Mouse (Mus musculus) G1E (cell line): ENCODE results near the gene Cope. TPM values are rescaled to one million over a fixed set of nuclear protein-coding genes. Genes with fewer than 3 reads are reported as not detected.

Source experiments
- ATAC-seq: 2 replicates; pipeline ENCODE4 v1.8.0; 2016; ENCODE audit warnings: mild to moderate bottlenecking; ENCODE audit not compliant: insufficient number of reproducible peaks, poor library complexity, low FRiP score, severe bottlenecking; ENCODE audit errors: extremely low read depth
- DNase-seq: peaks from one replicate; pipeline ENCODE4 v3.0.0; 2012; ENCODE audit warnings: low spot score
- H3K27me3 ChIP-seq: 2 replicates; pipeline ENCODE4 v1.6.1; 2012; ENCODE audit warnings: mild to moderate bottlenecking, low read length, inconsistent platforms; ENCODE audit not compliant: insufficient read depth
- H3K36me3 ChIP-seq: replicated peaks from 2 replicates; pipeline ENCODE3; 2012; ENCODE audit warnings: mild to moderate bottlenecking, inconsistent platforms
- H3K4me1 ChIP-seq: 2 replicates; pipeline ENCODE4 v1.6.1; 2012; ENCODE audit warnings: low read depth, low read length, inconsistent platforms, mixed read lengths; ENCODE audit not compliant: insufficient read depth
- H3K4me3 ChIP-seq: 2 replicates; pipeline ENCODE4 v1.5.1; 2012; ENCODE audit warnings: low read depth, mild to moderate bottlenecking, inconsistent platforms, low read length, moderate library complexity, mixed read lengths
- H3K9me3 ChIP-seq: replicated peaks from 2 replicates; pipeline ENCODE4 v1.6.1; 2012; ENCODE audit warnings: inconsistent platforms
- CTCF ChIP-seq: IDR thresholded peaks from 2 replicates; pipeline ENCODE4 v1.5.1; 2012; ENCODE audit warnings: low read depth, low read length, inconsistent platforms, mixed read lengths
- GATA1 ChIP-seq: IDR thresholded peaks from 2 replicates; pipeline ENCODE4 v1.6.1; 2012; ENCODE audit warnings: borderline replicate concordance, low read length, inconsistent platforms, mixed read lengths
- GATA2 ChIP-seq: IDR thresholded peaks from 2 replicates; pipeline ENCODE4 v1.6.1; 2012; ENCODE audit warnings: low read depth, low read length, inconsistent platforms, borderline replicate concordance
- POLR2AphosphoS5 ChIP-seq: IDR thresholded peaks from 2 replicates; pipeline ENCODE4 v1.6.1; 2012; ENCODE audit warnings: low read depth, low read length, inconsistent platforms; ENCODE audit not compliant: insufficient replicate concordance
- TAL1 ChIP-seq: conservative IDR thresholded peaks from 2 replicates; pipeline ENCODE4 v1.6.1; 2012; ENCODE audit warnings: low read depth, low read length, inconsistent platforms, mixed read lengths
- polyA plus RNA-seq: library from polyadenylated mRNA; stranded (reverse); fragments of >175 nt; gene quantifications from 2 replicates; pipeline ENCODE4 v1.2.3, GENCODE M21; 2012
- total RNA-seq, 2 experiments: library from RNA; stranded (forward) in 1 of 2; stranded (reverse) in 1 of 2; fragments of 200-1000 nt in 1 of 2; fragments of >200 nt in 1 of 2; fragmentation: Nextera tagmentation in 1 of 2; gene quantifications; 2 replicates each; pipeline ENCODE4 v1.2.3; 2014 to 2017

The Cope gene
- total and polyA plus RNA-seq, 3 experiments, result 78.3 to 358 (median 152) TPM

DNA sequence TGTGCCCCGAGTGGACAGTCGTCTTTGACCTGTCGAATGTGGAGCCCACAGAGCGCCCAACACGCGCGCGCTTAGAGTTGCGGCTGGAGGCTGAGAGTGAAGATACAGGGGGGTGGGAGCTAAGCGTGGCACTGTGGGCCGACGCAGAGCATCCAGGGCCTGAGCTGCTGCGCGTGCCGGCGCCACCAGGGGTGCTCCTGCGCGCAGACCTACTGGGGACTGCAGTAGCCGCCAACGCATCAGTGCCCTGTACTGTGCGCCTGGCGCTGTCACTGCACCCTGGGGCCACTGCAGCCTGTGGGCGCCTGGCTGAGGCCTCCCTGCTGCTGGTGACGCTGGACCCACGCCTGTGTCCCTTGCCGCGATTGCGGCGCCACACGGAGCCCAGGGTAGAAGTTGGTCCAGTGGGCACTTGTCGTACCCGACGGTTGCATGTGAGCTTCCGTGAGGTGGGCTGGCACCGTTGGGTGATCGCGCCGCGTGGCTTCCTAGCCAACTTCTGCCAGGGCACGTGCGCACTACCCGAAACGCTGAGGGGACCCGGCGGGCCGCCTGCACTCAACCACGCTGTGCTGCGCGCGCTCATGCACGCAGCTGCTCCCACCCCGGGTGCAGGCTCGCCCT, 28.5 kb downstream of the Cope start:
- TF ChIP-seq TAL1, result no peak
- TF ChIP-seq GATA2, result no peak
- no peak for TF ChIP-seq POLR2AphosphoS5
- TF ChIP-seq GATA1, result no peak
- TF ChIP-seq CTCF, result no peak
- H3K36me3 ChIP-seq, result peaks cover 64% of the 10 kb centered on the region
- peak overlapping the region; percentile 35; the same call in 1 of the 2 replicates for H3K4me3 ChIP-seq
- peaks cover 34% of the 10 kb centered on the region for H3K9me3 ChIP-seq
- peaks cover 25% of the 10 kb centered on the region for H3K4me1 ChIP-seq
- peaks cover 2% of the 10 kb centered on the region; the same call in 1 of the 2 replicates for H3K27me3 ChIP-seq
- DNase-seq (no peak), ATAC-seq (no peak)

DNA sequence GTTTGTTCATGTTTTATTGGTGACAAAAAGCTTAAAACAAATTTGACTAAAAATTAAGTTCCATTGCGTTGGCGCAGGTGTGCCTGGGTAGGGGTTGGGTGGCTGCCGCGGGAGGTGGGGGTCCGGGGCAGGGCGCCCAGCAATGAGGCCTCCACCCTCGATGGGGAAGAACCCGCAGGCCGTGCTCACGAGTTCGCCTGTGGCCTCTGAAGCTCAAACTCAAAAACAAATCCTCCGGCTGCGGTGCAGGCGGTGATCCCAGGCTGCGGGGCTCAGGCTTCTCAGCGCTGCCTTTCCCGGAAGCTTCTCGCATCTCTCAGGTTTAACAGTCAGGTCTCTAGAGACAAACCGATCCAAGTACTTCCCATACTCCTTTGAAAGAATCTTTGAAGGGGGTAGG, 29.2 kb downstream of the Cope start:
- H3K4me3 ChIP-seq, result no peak overlapping the region
- H3K36me3 ChIP-seq, result peaks cover 71% of the 10 kb centered on the region

DNA sequence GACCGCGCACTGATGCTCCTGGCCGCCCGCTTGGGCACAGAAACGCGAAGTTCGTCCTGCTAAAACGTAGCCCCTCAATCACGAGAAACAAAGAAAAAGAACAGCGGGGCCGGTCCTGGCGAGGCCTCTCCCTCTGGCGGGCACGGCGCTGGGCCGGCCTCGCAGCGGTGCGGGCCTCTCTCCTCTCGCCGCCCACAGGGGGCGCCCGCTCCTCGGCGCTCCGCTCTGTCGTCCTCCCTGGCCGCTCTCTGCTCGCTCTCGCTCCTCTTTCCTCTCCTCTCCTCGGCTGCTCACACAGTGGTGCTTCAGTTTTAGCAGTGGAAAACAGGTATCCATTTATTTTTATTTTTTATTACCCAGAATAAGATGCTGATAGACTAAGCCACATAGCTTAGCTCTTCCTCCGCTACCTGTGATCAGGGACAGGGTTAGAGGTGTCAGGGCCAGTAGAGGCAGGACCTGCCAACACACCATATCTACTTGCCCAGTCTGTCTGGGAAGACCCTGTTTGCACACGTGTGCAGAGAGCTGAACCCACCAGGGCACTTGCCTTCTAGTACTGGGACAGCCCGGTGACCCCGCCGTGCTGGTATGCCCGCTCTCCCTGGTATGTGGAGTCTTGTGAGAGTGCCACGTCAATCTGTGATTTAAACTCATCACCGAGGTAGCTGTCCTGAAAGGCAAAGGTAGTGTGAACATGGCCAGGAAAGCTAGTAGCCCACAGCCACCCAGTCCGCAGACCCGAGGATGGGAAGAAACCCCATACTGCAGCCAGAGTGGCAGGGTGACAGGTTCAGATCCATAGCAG, 30.0 kb downstream of the Cope start:
- Histone ChIP-seq H3K27me3 (peaks cover 2% of the 10 kb centered on the region; the same call in 1 of the 2 replicates), H3K4me1 (peaks cover 25% of the 10 kb centered on the region), H3K9me3 (peaks cover 32% of the 10 kb centered on the region), H3K36me3 (peaks cover 79% of the 10 kb centered on the region), H3K4me3 (no peak overlapping the region)
- TF ChIP-seq POLR2AphosphoS5 (no peak), GATA2 (no peak), TAL1 (no peak), CTCF (no peak), GATA1 (no peak)
- no peak for DNase-seq
- no peak for ATAC-seq

More for the DNA sequence above, 29.2 kb downstream of the Cope start:
- no peak for DNase-seq
- Histone ChIP-seq H3K9me3 (peaks cover 34% of the 10 kb centered on the region), H3K27me3 (peaks cover 2% of the 10 kb centered on the region; the same call in 1 of the 2 replicates), H3K4me1 (peaks cover 25% of the 10 kb centered on the region)
- no peak for ATAC-seq
- TF ChIP-seq POLR2AphosphoS5, result no peak
- no peak for TF ChIP-seq CTCF
- no peak for TF ChIP-seq TAL1
- no peak for TF ChIP-seq GATA1
- TF ChIP-seq GATA2, result no peak

DNA sequence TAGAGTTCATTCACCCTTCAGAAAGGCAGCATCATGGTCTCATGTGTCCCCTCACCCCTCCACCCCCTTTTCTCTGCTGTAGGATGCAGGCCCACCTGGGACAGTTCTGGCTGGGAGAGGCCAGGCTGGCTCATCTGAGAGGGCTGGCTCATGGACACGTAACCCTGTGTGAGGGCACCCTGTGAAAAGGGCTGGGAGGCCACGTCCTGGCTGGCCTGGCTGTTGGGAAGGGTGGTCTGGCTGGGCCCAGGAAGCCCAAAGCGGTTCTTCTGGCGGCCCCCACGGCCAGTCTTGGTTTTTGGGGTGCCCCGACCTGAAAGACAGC, 30.5 kb downstream of the Cope start:
- DNase-seq, result no peak
- peaks cover 2% of the 10 kb centered on the region; the same call in 1 of the 2 replicates for H3K27me3 ChIP-seq
- H3K36me3 ChIP-seq, result peaks cover 84% of the 10 kb centered on the region
- peaks cover 21% of the 10 kb centered on the region for H3K4me1 ChIP-seq
- TF ChIP-seq GATA1, result no peak
- no peak for TF ChIP-seq TAL1
- TF ChIP-seq POLR2AphosphoS5, result no peak
- no peak for TF ChIP-seq GATA2
- no peak for TF ChIP-seq CTCF
- peaks cover 27% of the 10 kb centered on the region for H3K9me3 ChIP-seq
- H3K4me3 ChIP-seq, result no peak overlapping the region
- no peak for ATAC-seq

DNA sequence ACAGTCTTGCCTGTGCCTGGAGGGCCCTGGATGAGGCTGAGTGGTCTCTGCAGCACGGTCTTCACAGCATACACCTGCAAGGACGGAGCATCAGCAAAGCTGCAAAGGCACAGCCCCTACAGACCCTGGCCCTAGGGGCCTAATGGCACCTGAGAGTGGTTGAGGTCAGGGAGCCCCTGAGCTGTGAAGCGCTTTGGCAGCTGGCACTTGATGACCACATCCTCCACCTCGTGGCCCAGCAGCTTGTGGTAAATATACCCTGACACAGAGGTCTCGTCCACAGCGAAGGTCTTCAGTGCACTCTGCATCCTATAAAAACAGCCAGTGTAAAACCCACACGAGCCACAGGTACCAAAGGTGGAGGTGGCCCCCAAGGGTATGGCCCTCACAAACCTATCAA, 36.6 kb downstream of the Cope start:
- DNase-seq, result no peak
- ATAC-seq, result no peak
- Histone ChIP-seq H3K27me3 (no peaks in the 10 kb centered on the region), H3K36me3 (peaks cover 100% of the 10 kb centered on the region), H3K4me3 (no peak overlapping the region), H3K4me1 (peaks cover 25% of the 10 kb centered on the region), H3K9me3 (no peaks in the 10 kb centered on the region)
- TF ChIP-seq GATA1 (no peak), TAL1 (no peak), CTCF (no peak), POLR2AphosphoS5 (no peak), GATA2 (no peak)

DNA sequence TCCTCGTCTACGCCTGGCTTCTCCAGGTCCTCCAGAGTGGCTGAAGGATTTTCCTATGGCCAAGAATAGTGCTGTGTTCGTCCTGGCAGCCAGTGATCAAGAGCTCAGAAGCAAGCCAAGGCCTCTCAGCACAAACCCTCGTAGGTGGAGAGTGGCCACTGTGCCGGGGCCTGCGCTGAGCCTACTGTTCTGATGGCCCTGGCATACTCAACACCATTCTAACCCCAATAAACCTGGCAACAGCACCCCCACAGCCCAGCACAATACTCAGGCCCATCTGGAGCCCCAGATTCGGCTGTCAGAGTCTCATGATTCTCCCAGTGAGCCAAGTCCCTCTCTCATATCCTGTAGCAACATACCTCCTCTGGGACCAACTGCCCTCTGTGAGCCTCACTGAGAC, 38.3 kb downstream of the Cope start:
- TF ChIP-seq GATA2, result no peak
- no peak for TF ChIP-seq TAL1
- no peak for TF ChIP-seq GATA1
- no peak for TF ChIP-seq POLR2AphosphoS5
- no peak for TF ChIP-seq CTCF
- H3K36me3 ChIP-seq, result peaks cover 100% of the 10 kb centered on the region
- H3K4me1 ChIP-seq, result peaks cover 40% of the 10 kb centered on the region
- no peaks in the 10 kb centered on the region for H3K9me3 ChIP-seq
- H3K4me3 ChIP-seq, result no peak overlapping the region
- H3K27me3 ChIP-seq, result no peaks in the 10 kb centered on the region
- DNase-seq, result no peak
- ATAC-seq, result no peak
